Comparison of ENCODE assay signal across 9 mouse cellular contexts in genomic region chr8:120112535-120112934, GRCm38 (mm10). TPM values are rescaled to one million over a fixed set of nuclear protein-coding genes. Genes with fewer than 3 reads are reported as not detected.
A peak's percentile ranks its signal among the peaks of the same experiment; 100 is the strongest.
DNase-seq lines count a peak whose midpoint lies in the region; ATAC-seq and TF ChIP-seq lines count a peak whose summit lies in the region.
"Had no signal": no experiment of that assay in that cellular context is flagged by ENCODE, and none has a peak within 500 bp of the region (broad histone marks: within the 10 kb centered on the region; RNA-seq: fewer than 3 reads in every experiment).

No protein-coding gene starts in this region.

- WGBS in kidney, postnatal 0 days, result 80% methylated on average over 5 of the region's 5 CpGs

- H3K27ac ChIP-seq in kidney, postnatal 0 days, result peak overlapping the region; percentile 87
- H3K27ac ChIP-seq in left cerebral cortex, adult 2 months, result no peak overlapping the region

- intact Hi-C loops in left cerebral cortex, adult 2 months (cut with DNase I), result no loop called here

- H3K9ac ChIP-seq in kidney, postnatal 0 days (ENCODE audit: low read depth, low read length), result no peak overlapping the region

- H3K36me3 ChIP-seq in kidney, postnatal 0 days (ENCODE audit: insufficient read depth, low read length), result no peaks in the 10 kb centered on the region

- TF ChIP-seq CTCF in kidney, postnatal 0 days (IDR thresholded peaks at IDR 0.05; ENCODE audit: low read depth), result no peak
- no peak for TF ChIP-seq CTCF in left cerebral cortex, adult 2 months (IDR thresholded peaks at IDR 0.05)

- H3K27me3 ChIP-seq in kidney, postnatal 0 days (ENCODE audit: insufficient read depth, low read length), result peaks cover 11% of the 10 kb centered on the region; the same call in 1 of the 2 replicates

- H3K4me3 ChIP-seq in kidney, postnatal 0 days (replicated peaks; ENCODE audit: low read depth, low read length), result no peak overlapping the region
- no peak overlapping the region for H3K4me3 ChIP-seq in left cerebral cortex, adult 2 months

- H3K4me2 ChIP-seq in kidney, postnatal 0 days (ENCODE audit: low read length), result no peak overlapping the region

- no peak for ATAC-seq in kidney, postnatal 0 days (replicated peaks; ENCODE audit: low FRiP score, low read depth)
- peak; percentile 50 for ATAC-seq in granulocyte monocyte progenitor cell, adult 5-6 weeks (replicated peaks; ENCODE audit: poor library complexity, severe bottlenecking)
- ATAC-seq in megakaryocyte progenitor cell, adult 5-6 weeks (replicated peaks; ENCODE audit: poor library complexity), result peak; percentile 27

- H3K9me3 ChIP-seq in kidney, postnatal 0 days (replicated peaks; ENCODE audit: low read length), result no peaks in the 10 kb centered on the region
- H3K9me3 ChIP-seq: midbrain, embryonic 13.5 days had no signal

- peaks cover 8% of the 10 kb centered on the region; the same call in 1 of the 2 replicates for H3K4me1 ChIP-seq in kidney, postnatal 0 days (replicated peaks; ENCODE audit: insufficient read depth, low read length)

- DNase-seq in cerebellum, adult 11-12 months, result peak; percentile 22
- no peak for DNase-seq in cerebellum, postnatal 4 days (ENCODE audit: low spot score in 2 of 2)
- no peak for DNase-seq in kidney, postnatal 0 days (ENCODE audit: low spot score)
- DNase-seq in kidney, postnatal 36 days, result no peak
- DNase-seq in layer of hippocampus, postnatal 25 days (ENCODE audit: extremely low spot score in 1 of 2, low spot score in 1 of 2), result no peak
- no peak for DNase-seq in left cerebral cortex, adult 2 months (ENCODE audit: extremely low spot score in 1 of 2, low spot score in 2 of 2)

RNA-seq across cellular contexts. Expression of gene 6430548M08Rik, which starts 1.4 kb away (rescaled TPM):
- polyA plus RNA-seq in kidney, postnatal 0 days (2015; fragmentation: Nextera tagmentation; extraction: Ambion mirVana), result 5.4 and 6.9 TPM in 2 replicates
- total RNA-seq in granulocyte monocyte progenitor cell, adult 5-6 weeks (2014; fragmentation: Nextera tagmentation), result 0.04 and 9.0 TPM in 2 replicates
- total RNA-seq in granulocyte monocyte progenitor cell, adult 5-6 weeks (2017), result 3.3 and 3.6 TPM in 2 replicates
- total RNA-seq in megakaryocyte progenitor cell, adult 5-6 weeks (2015), result 1.8 and 3.5 TPM in 2 replicates
- 4.5 and 4.6 TPM in 2 replicates for total RNA-seq in megakaryocyte progenitor cell, adult 5-6 weeks (2017)
- 100 to 1,000 TPM; 151 to 168 TPM for total RNA-seq in layer of hippocampus, postnatal 25 days (2021)
- 100 to 1,000 TPM; 234 to 249 TPM for total RNA-seq in left cerebral cortex, adult 2 months (2021)

RNA-seq across cellular contexts. Expression of gene Zdhhc7, which starts 11.3 kb away (rescaled TPM):
- polyA plus RNA-seq in kidney, postnatal 0 days (2015; fragmentation: Nextera tagmentation; extraction: Ambion mirVana), result 30.3 and 31.8 TPM in 2 replicates
- total RNA-seq in granulocyte monocyte progenitor cell, adult 5-6 weeks (2014; fragmentation: Nextera tagmentation), result 19.5 and 24.3 TPM in 2 replicates
- total RNA-seq in granulocyte monocyte progenitor cell, adult 5-6 weeks (2017), result 14.5 and 21.1 TPM in 2 replicates
- total RNA-seq in megakaryocyte progenitor cell, adult 5-6 weeks (2015), result 10.5 and 11.1 TPM in 2 replicates
- total RNA-seq in megakaryocyte progenitor cell, adult 5-6 weeks (2017), result 19.4 and 24.7 TPM in 2 replicates
- 10 to 100 TPM; 36.5 to 40.0 TPM for total RNA-seq in layer of hippocampus, postnatal 25 days (2021)
- 10 to 100 TPM; 33.5 to 38.5 TPM for total RNA-seq in left cerebral cortex, adult 2 months (2021)

Comparison
In these comparisons a context has a peak if more than half of its experiments do, and no peak if none do; other contexts are left out.
1. RNA of gene 6430548M08Rik, which starts 1.4 kb away (total RNA-seq): 234 to 249 TPM in left cerebral cortex, adult 2 months and 151 to 168 TPM in layer of hippocampus, postnatal 25 days; 0.04 to 9.0 TPM in granulocyte monocyte progenitor cell, adult 5-6 weeks and 1.8 to 4.6 TPM in megakaryocyte progenitor cell, adult 5-6 weeks; every median in the first group is over 10 times any median in the second.